Mouse (Mus musculus) kidney, adult 18-20 months (tissue): ENCODE results near the gene Cd151.

ENCODE experiments used
- DNase-seq: peaks from one replicate; pipeline ENCODE4 v3.0.0; 2021

Gene Cd151

GRCm38 (mm10) chr7:141475805-141476158, 8.6 kb downstream of the Cd151 start:
- no peak for DNase-seq

- peak; percentile 95 for DNase-seq
These were observed 9.2 kb downstream of the Cd151 start for GRCm38 (mm10) chr7:141476226-141476980.

DNA sequence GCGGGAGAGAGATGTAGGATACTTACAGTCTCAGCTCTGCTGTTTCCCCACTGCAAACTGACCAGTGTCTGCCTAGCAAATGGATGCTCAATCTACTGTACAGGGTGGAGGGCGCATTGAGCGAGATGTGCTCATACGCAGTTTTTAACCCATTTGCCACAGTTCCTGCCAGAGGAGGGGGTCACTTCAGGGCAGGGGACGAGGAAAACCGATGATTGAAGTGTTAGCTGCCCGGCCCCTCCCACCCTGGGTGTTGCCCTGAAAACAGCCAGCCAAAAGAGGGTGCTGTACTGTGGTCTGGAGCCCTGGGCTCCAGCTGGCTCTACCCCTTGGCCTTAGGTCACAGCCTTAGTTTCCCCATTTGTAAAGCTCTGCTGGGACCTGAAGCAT, 9.8 kb downstream of the Cd151 start:
- DNase-seq: no peak

- DNase-seq: no peak
These were observed 10.5 kb downstream of the Cd151 start for GRCm38 (mm10) chr7:141477578-141478269.

DNA sequence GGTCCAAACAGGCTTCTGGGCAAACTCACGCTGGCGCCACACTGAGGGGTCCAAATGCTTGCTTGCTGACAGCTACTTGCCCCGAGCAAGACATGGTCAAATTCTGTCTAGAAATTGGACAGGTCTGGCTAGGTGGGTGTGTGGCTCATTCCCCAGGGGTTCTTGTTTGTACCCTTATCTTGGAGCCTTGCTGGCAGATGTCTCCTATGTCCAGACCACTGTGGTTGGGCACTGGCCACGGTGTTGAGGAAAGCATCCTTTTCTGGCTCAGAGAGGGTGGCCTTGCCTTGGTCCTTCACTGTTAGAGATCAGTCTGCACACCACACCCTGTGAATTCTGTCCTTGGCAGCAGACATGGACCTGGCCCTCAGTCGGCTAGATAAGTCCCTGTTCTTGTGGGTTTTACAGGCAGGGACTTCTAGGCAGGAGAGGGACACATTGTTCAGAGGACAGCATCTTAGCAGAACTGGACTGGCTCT, 11.1 kb downstream of the Cd151 start:
- DNase-seq: no peak

GRCm38 (mm10) chr7:141480842-141481497, 13.8 kb downstream of the Cd151 start:
- peak; percentile 77 for DNase-seq

- DNase-seq: peak; percentile 62
These were observed 14.6 kb downstream of the Cd151 start for GRCm38 (mm10) chr7:141481498-141482401.

DNA sequence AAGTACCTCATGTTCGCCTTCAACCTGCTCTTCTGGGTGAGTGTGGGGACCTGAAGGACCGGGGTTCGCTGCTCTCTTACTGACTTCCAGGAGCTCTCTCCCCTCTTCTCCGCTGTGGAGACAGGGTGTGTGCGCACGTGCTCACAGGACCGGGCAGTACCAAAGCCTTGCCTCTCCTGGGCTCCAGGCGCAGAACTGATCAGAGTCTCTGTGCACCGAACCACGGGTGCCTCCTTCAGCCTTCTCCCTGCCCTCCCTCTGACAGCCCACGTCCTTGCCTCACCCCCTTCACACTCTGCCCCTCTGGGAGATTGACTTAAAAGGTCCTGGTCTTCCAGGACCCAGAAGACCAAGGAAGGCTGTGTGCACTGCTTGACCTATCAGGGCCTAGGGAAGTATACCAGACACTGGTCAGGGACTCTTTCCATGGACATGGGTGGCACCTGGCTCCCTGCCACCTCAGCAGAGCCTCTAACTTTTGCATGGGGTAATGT, 15.4 kb downstream of the Cd151 start:
- DNase-seq: no peak

DNA sequence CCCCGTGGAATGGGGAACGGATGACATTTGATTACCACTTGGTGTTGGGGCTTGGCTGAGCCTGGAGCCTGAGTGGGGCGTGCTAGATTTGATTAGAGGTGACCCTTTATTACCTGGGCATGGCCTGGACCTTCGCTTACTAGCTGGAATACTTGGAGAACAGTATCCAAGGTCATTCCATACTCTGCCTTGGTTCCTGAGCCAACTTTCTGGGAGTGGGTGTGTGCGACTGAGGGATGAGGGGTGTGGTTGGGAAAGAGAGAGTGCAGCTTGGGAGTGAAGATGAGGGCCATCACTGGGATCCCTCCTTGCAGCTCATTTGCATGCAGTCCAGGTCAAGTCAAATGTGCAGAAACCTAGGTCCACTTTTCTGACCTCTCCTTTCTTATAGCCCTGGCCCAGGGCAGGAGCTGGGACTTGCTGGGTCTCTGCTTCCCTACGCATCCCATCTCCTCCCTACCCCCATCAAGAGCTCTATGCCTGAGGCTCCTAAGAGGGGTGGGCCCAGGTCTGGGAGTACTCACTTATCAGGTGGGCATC, 16.0 kb downstream of the Cd151 start:
- no peak for DNase-seq

DNA sequence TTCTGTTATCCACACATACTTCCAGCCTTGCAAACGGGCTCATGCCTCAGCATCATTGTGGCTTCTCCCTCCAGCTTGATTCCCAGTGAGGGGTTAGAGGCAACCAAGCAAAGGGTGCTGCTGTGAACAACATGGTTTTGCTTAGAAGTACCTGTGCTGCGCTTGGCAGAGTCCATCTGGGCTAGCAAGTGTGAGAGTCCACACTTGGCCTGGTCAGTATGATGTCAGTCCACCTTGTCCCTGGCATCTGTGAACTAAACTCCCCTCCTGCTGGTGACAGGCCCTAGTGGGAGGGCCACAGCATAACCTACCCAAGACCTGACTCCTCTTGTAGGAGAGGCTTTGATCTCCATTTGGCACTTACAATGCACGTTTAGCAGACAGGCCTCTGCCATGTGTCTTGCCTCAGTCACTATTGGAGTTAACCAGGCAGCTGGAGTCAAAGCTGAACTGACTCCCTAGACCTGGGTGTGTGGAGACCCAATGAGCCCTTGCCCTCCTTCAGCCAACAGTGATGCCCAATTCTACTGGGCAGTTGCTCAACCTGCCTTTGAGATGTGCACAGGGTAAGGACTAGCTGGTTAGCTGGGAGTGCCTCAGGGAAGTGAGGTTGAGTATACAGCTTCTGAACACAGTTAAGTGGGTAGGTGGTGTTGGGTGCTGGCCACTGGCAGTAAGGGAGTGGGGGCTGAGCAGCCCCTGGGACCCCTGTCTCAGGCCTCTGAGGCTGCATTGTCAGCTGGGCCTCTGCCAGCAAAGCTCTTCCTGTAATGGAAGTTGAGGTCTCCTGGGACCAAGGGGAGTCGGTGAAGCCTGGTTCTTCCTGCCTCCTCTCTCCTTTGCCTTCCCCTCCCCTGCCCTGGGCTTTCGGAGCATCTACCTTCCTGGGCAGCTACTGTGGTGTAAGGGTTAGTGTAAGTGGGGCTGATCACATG, 17.3 kb downstream of the Cd151 start:
- DNase-seq: no peak

DNA sequence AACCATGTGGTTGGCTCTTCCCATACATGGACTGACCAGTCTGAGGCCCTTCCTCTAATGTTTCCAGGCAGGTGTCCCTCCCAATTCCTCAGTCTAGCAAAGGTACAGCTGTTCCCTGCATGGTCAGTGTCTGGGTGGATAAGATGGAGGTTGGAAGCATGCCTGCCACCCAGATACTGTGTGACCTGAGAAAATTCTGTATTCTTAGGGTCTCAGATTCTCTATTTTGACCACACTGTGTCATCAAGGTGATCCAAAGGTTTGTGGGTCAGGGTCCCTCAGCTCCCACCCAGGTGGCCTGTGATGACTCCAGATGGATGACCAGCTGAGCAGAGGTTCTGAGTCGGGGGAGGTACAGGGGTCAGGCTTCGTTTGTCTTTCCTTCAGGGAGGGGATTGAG, 18.0 kb downstream of the Cd151 start:
- DNase-seq: no peak

GRCm38 (mm10) chr7:141485606-141486005, 18.4 kb downstream of the Cd151 start:
- DNase-seq: no peak

DNA sequence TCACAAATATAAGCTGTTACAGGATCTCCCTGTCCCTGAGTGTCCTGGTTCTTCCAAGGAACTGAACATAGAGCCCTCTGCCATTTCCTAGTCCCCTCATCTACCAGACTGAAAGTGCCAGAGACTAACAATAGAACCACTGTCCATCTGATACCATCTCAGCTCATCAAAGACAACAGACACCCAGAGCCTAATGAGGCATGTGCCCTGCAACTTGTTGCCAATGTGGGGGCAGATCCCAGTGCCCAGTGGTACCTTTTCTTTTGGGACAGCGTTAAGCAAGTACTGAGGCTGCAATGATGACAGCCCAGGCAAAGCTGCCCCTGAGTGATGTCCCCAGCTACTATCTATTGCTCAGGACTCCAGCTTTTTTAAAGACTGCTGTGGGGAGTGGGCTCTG, 19.0 kb downstream of the Cd151 start:
- DNase-seq: no peak

- no peak for DNase-seq
These were observed 19.9 kb downstream of the Cd151 start for GRCm38 (mm10) chr7:141487141-141487540.

DNA sequence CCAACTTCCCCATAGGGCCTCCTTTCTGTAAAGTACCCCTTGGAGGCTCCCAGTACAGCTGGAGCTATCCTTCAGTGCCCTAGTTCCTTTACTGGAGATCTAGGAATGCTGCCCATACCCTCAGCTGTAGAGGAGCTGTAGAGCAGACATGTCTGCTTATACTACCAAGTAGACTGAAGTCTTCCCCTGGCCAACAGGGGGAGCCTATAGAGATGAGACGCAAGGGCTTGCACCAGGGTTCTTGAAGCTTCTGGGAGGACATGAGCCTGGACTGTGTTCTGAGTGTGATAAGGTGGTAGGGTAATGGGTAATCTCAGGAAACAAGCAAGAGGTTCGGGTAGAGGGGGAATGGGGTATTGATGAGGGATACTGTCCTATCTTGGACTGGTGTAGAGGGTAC, 24.0 kb downstream of the Cd151 start:
- DNase-seq: no peak

DNA sequence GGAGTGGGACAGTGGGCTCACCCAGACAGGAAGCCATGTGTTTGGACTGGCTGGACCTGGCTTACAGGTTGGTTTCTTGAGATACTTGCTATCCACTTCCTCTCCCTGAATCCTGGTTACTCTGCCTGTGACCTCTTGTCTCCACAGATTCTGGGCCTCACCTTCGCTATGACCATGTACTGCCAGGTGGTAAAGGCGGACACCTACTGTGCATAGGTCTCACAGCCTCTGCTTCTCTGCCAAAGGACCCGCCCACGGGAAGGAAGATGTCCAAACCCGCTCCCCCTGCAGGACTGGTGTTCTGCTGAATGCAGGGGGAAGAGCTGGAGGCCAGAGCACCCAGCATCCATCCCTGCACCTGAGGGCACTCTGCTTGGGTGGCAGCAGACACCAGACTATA, 25.5 kb downstream of the Cd151 start:
- no peak for DNase-seq

GRCm38 (mm10) chr7:141493729-141494128, 26.5 kb downstream of the Cd151 start:
- DNase-seq: no peak

GRCm38 (mm10) chr7:141495379-141495778, 28.2 kb downstream of the Cd151 start:
- DNase-seq: no peak

- DNase-seq: no peak
These were observed 28.7 kb downstream of the Cd151 start for GRCm38 (mm10) chr7:141495940-141496339.

- no peak for DNase-seq
These were observed 30.4 kb downstream of the Cd151 start for GRCm38 (mm10) chr7:141497600-141497999.
